Mouse (Mus musculus): Measurements from ENCODE around the gene Npas2. TPM values are rescaled to one million over a fixed set of nuclear protein-coding genes. Genes with fewer than 3 reads are reported as not detected.

The Npas2 gene
- polyA plus RNA-seq, 1 experiment from 2014 or later: 0.17 TPM

DNA sequence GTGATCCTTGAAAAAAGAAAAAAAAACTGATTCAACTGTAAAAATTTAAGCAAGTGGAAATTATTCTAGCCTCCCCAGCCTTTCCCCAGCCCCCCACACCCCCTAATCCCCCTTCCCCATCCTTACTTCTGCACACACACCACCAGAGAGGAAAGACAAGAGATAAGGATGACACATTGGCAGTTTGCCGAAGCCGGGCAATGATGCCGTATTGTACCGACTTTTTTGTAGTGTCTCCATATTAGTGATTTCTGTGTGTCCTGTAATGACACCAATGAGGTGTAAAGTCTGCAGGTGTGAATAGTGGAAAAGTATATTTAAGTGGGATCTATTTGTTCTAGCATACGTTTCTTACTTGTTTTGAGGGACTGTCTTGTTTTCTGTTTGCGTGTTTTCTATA lies 146.6 kb downstream of the Npas2 start:
- H3K36me3 ChIP-seq (ENCODE audit: control insufficient read depth, insufficient read depth, low read length): no peaks in the 10 kb centered on the region
- no peak overlapping the region for H3K4me2 ChIP-seq (ENCODE audit: low read depth)
- no peak overlapping the region for H3K4me3 ChIP-seq (ENCODE audit: low read depth, low read length)
- ATAC-seq (ENCODE audit: insufficient read depth, low FRiP score, low TSS enrichment) (no peak), DNase-seq (ENCODE audit: low spot score) (no peak)
- no peak overlapping the region for H3K27ac ChIP-seq (ENCODE audit: low read depth, low read length)
- H3K9ac ChIP-seq (ENCODE audit: low read length): no peak overlapping the region
- no peaks in the 10 kb centered on the region for H3K27me3 ChIP-seq (ENCODE audit: control insufficient read depth, insufficient read depth, low read length)
- WGBS: 90% methylated on average over 6 of the region's 6 CpGs
- H3K9me3 ChIP-seq (ENCODE audit: control insufficient read depth, low read length): no peaks in the 10 kb centered on the region
- H3K4me1 ChIP-seq (ENCODE audit: control insufficient read depth, insufficient read depth, low read length): no peaks in the 10 kb centered on the region

DNA sequence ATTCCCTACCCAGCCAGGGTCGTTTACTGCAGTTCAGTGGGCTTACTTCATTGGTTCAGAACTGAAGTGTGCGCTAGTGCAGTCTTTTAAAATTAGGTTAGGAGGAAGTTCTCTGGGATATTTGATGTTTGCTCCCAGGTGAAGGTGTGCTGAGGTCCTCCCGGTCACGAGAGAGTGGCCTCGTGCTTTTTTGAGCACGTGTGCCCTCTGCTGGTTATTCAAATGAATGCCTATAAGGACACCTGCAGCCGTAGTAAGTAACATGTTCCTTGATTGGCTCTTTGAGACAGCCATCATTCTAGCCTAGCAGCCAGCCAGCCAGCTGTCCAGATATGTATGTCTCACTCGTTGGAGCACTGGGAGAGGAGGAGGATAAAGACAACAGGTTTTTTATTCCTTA lies 147.1 kb downstream of the Npas2 start:
- Histone ChIP-seq H3K9ac (ENCODE audit: low read length) (no peak overlapping the region), H3K36me3 (ENCODE audit: control insufficient read depth, insufficient read depth, low read length) (no peaks in the 10 kb centered on the region), H3K27ac (ENCODE audit: low read depth, low read length) (no peak overlapping the region), H3K4me1 (ENCODE audit: control insufficient read depth, insufficient read depth, low read length) (no peaks in the 10 kb centered on the region), H3K4me3 (ENCODE audit: low read depth, low read length) (no peak overlapping the region), H3K4me2 (ENCODE audit: low read depth) (no peak overlapping the region), H3K9me3 (ENCODE audit: control insufficient read depth, low read length) (no peaks in the 10 kb centered on the region), H3K27me3 (ENCODE audit: control insufficient read depth, insufficient read depth, low read length) (no peaks in the 10 kb centered on the region)
- ATAC-seq (ENCODE audit: insufficient read depth, low FRiP score, low TSS enrichment): no peak
- 27% methylated on average over 8 of the region's 8 CpGs for WGBS
- DNase-seq (ENCODE audit: low spot score): peak; percentile 47

DNA sequence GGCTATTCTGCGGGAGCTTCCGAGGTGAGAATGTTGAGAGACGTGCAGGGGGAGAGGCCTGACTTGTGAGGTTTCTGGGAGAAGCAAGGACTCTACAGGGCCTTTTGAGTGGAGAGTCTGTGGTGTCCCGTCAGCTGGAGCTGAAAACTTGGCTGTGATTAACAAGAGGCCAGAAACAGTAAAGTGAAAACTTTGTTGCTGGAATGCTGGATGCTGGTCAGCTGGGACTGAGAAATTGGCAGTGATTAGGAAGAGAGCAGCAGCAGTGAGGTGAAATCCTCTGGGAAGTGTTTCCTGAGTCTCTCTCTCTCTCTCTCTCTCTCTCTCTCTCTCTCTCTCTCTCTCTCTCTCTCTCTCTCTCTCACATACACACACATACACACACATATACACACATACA lies 148.3 kb downstream of the Npas2 start:
- Histone ChIP-seq H3K4me1 (ENCODE audit: control insufficient read depth, insufficient read depth, low read length) (no peaks in the 10 kb centered on the region), H3K4me2 (ENCODE audit: low read depth) (no peak overlapping the region), H3K27me3 (ENCODE audit: control insufficient read depth, insufficient read depth, low read length) (no peaks in the 10 kb centered on the region), H3K27ac (ENCODE audit: low read depth, low read length) (no peak overlapping the region), H3K9ac (ENCODE audit: low read length) (no peak overlapping the region), H3K36me3 (ENCODE audit: control insufficient read depth, insufficient read depth, low read length) (no peaks in the 10 kb centered on the region), H3K9me3 (ENCODE audit: control insufficient read depth, low read length) (no peaks in the 10 kb centered on the region), H3K4me3 (ENCODE audit: low read depth, low read length) (no peak overlapping the region)
- ATAC-seq (ENCODE audit: insufficient read depth, low FRiP score, low TSS enrichment) (no peak), DNase-seq (ENCODE audit: low spot score) (no peak)
- 82% methylated on average over 4 of the region's 4 CpGs for WGBS

DNA sequence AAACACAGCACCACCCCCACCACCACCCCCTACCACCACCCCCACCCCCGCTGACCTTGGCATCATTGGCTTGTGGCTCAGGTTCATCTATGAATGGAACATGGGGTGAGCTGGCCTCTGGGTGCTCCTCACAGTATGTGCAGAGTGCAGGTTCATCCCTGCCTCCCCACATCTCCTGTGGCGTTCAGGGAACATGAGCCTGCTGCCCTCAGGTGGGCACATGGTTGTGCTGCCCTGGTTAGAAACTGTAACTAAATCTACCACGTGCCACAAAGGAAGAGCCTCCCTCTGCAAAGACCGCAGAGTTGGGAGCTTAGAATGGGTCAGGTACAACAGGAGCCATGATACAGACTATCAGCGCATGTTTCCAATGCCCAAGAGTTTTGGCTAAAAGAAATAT lies 149.7 kb downstream of the Npas2 start:
- no peak overlapping the region for H3K4me3 ChIP-seq (ENCODE audit: low read depth, low read length)
- H3K4me1 ChIP-seq (ENCODE audit: control insufficient read depth, insufficient read depth, low read length): no peaks in the 10 kb centered on the region
- 85% methylated on average over 5 of the region's 5 CpGs for WGBS
- no peaks in the 10 kb centered on the region for H3K9me3 ChIP-seq (ENCODE audit: control insufficient read depth, low read length)
- no peak for ATAC-seq (ENCODE audit: insufficient read depth, low FRiP score, low TSS enrichment)
- no peaks in the 10 kb centered on the region for H3K36me3 ChIP-seq (ENCODE audit: control insufficient read depth, insufficient read depth, low read length)
- no peak overlapping the region for H3K27ac ChIP-seq (ENCODE audit: low read depth, low read length)
- H3K27me3 ChIP-seq (ENCODE audit: control insufficient read depth, insufficient read depth, low read length): no peaks in the 10 kb centered on the region
- no peak overlapping the region for H3K4me2 ChIP-seq (ENCODE audit: low read depth)
- H3K9ac ChIP-seq (ENCODE audit: low read length): no peak overlapping the region
- no peak for DNase-seq (ENCODE audit: low spot score)

DNA sequence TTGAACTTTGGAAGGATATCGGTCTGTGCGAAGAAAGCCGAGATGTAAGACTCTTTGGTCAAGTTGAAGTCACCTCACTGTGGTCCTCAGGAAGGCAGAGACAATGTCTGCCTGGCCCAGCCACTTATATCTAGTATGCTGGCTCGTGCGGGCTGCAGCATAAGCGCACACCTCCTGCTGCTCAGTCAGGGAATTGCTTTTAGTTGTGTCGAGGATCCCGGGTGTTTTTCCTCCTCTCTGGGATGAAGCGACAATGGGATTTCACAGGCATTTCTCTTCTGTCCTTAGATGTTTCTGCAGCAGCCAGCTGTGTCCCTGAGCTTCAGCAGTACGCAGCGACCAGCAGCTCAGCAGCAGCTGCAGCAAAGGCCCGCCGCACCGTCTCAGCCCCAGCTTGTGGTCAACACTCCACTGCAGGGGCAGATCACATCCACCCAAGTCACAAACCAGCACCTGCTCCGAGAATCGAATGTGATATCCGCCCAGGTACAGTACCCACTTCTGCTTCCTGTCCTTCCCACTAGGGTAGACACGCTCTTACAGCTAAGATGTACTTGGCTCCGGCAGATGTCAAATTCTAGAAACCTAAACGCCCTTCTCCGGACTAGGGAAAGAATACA lies 151.6 kb downstream of the Npas2 start:
- no peak overlapping the region for H3K9ac ChIP-seq (ENCODE audit: low read length)
- H3K4me3 ChIP-seq (ENCODE audit: low read depth, low read length): no peak overlapping the region
- no peak overlapping the region for H3K4me2 ChIP-seq (ENCODE audit: low read depth)
- WGBS: 64% methylated on average over 21 of the region's 21 CpGs
- no peaks in the 10 kb centered on the region for H3K9me3 ChIP-seq (ENCODE audit: control insufficient read depth, low read length)
- H3K27me3 ChIP-seq (ENCODE audit: control insufficient read depth, insufficient read depth, low read length): no peaks in the 10 kb centered on the region
- no peaks in the 10 kb centered on the region for H3K4me1 ChIP-seq (ENCODE audit: control insufficient read depth, insufficient read depth, low read length)
- ATAC-seq (ENCODE audit: insufficient read depth, low FRiP score, low TSS enrichment) (no peak), DNase-seq (ENCODE audit: low spot score) (no peak)
- H3K27ac ChIP-seq (ENCODE audit: low read depth, low read length): no peak overlapping the region
- no peaks in the 10 kb centered on the region for H3K36me3 ChIP-seq (ENCODE audit: control insufficient read depth, insufficient read depth, low read length)

DNA sequence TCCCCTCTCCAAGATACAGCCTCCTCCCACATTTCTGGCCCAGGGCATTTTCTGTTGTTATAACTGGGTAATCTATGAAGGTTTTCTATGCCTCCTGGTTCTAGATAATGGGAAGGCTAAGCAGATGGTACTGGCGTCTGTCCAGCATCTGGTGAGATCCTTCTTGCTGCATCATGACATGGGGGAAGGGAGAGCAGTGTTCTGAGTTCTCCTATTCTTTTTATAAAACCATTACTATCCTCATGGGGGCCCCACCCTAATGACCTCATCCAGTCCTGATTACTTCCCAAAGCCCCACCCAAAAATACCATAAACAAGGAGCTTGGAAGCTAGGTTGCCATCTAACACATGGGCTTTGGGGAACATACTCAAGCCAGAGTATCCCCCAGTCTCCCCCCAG lies 155.5 kb downstream of the Npas2 start:
- ATAC-seq (ENCODE audit: insufficient read depth, low FRiP score, low TSS enrichment) (no peak), DNase-seq (ENCODE audit: low spot score) (no peak)
- no peak overlapping the region for H3K4me2 ChIP-seq (ENCODE audit: low read depth)
- H3K27ac ChIP-seq (ENCODE audit: low read depth, low read length): no peak overlapping the region
- no peaks in the 10 kb centered on the region for H3K4me1 ChIP-seq (ENCODE audit: control insufficient read depth, insufficient read depth, low read length)
- no peak overlapping the region for H3K4me3 ChIP-seq (ENCODE audit: low read depth, low read length)
- H3K9me3 ChIP-seq (ENCODE audit: control insufficient read depth, low read length): no peaks in the 10 kb centered on the region
- no peak overlapping the region for H3K9ac ChIP-seq (ENCODE audit: low read length)
- H3K36me3 ChIP-seq (ENCODE audit: control insufficient read depth, insufficient read depth, low read length): no peaks in the 10 kb centered on the region
- 79% methylated on average over 1 of the region's 1 CpGs for WGBS
- no peaks in the 10 kb centered on the region for H3K27me3 ChIP-seq (ENCODE audit: control insufficient read depth, insufficient read depth, low read length)

DNA sequence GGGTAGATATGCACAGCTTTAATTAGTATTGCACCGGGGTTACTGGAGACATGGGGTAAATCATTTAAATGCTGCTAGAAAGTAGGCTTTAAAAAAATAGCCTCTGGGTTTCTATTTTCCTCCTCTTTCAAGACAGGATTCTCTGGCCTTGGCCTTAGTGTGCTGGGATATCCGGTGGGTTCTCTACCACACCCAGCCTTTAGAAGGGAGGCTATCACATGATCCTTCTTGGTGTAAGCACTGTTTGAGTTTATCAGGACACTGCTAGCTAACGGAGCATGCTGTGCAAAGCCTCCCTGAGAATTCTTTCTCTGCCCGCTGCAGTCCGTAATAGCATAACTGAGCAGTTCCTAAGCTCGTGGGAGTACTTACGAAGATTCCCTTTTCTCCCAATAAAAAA lies 155.9 kb downstream of the Npas2 start:
- 89% methylated on average over 7 of the region's 7 CpGs for WGBS
- no peak overlapping the region for H3K4me3 ChIP-seq (ENCODE audit: low read depth, low read length)
- no peak for DNase-seq (ENCODE audit: low spot score)
- ATAC-seq (ENCODE audit: insufficient read depth, low FRiP score, low TSS enrichment): no peak
- H3K9me3 ChIP-seq (ENCODE audit: control insufficient read depth, low read length): no peaks in the 10 kb centered on the region
- H3K27ac ChIP-seq (ENCODE audit: low read depth, low read length): no peak overlapping the region
- H3K4me1 ChIP-seq (ENCODE audit: control insufficient read depth, insufficient read depth, low read length): no peaks in the 10 kb centered on the region
- H3K9ac ChIP-seq (ENCODE audit: low read length): no peak overlapping the region
- H3K4me2 ChIP-seq (ENCODE audit: low read depth): no peak overlapping the region
- no peaks in the 10 kb centered on the region for H3K27me3 ChIP-seq (ENCODE audit: control insufficient read depth, insufficient read depth, low read length)
- no peaks in the 10 kb centered on the region for H3K36me3 ChIP-seq (ENCODE audit: control insufficient read depth, insufficient read depth, low read length)

DNA sequence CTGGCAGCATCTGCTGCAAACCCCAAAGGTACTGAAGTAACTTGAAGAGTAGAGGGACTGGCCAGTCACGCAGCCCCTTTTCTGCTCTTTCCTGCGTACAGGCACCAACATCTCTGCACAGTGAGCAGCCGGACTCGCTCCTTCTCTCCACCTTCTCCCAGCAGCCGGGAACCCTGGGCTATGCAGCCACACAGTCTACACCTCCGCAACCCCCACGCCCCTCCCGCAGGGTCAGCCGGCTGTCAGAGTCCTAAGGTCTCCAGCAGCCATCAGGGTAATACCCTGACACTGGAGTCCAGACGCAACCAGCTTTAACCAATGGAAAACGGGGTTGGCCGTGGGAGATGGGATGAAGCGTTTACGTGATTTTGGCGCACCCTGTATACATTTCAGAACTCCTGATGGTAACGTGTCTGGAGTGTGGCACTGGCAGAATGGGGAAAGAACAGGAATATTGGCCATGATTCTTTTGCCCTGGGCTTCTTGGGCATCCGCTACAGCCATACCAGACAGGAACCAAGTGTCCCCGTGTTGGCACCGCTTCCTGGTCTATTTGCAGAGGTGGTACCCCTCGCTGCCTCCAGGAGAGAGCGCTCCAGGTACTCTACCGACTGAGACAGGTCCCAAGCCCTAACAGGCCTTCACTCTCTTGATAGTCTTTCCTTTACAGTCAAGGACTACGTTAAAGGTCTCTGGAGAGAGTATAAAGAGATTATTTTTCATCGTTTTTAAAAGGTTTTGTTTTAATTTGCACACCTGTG lies 168.4 kb downstream of the Npas2 start:
- WGBS: 32% methylated on average over 24 of the region's 24 CpGs
- Histone ChIP-seq H3K36me3 (ENCODE audit: control insufficient read depth, insufficient read depth, low read length) (no peaks in the 10 kb centered on the region), H3K27me3 (ENCODE audit: control insufficient read depth, insufficient read depth, low read length) (no peaks in the 10 kb centered on the region), H3K4me3 (ENCODE audit: low read depth, low read length) (no peak overlapping the region), H3K27ac (ENCODE audit: low read depth, low read length) (no peak overlapping the region), H3K9ac (ENCODE audit: low read length) (no peak overlapping the region), H3K9me3 (ENCODE audit: control insufficient read depth, low read length) (no peaks in the 10 kb centered on the region), H3K4me2 (ENCODE audit: low read depth) (peak overlapping the region; percentile 28), H3K4me1 (ENCODE audit: control insufficient read depth, insufficient read depth, low read length) (no peaks in the 10 kb centered on the region; the same call in 1 of the 2 replicates)
- DNase-seq (ENCODE audit: low spot score) (no peak), ATAC-seq (ENCODE audit: insufficient read depth, low FRiP score, low TSS enrichment) (no peak)

DNA sequence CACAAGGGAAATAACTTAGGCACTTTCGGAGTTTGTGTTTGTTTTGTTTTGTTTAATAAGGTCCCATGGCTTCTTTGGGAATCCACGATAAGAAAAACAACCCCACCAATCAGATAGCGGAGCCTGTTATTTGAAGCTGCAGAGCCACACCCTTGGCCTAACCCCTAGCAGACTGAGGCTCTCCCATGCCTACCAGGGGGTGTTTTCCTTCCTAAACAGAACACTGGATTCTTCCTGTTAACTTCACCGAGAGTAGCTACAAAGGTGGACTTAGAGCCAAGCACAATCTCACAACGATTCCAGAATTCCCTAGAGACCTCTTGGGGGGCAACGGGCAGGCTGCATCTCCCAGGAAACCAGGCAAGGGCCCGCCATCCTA lies 169.0 kb downstream of the Npas2 start:
- H3K4me1 ChIP-seq (ENCODE audit: control insufficient read depth, insufficient read depth, low read length): no peaks in the 10 kb centered on the region; the same call in 1 of the 2 replicates

More for the DNA sequence above, 169.0 kb downstream of the Npas2 start:
- ATAC-seq (ENCODE audit: insufficient read depth, low FRiP score, low TSS enrichment) (no peak), DNase-seq (ENCODE audit: low spot score) (no peak)
- 57% methylated on average over 7 of the region's 7 CpGs for WGBS
- H3K4me2 ChIP-seq (ENCODE audit: low read depth): no peak overlapping the region
- H3K36me3 ChIP-seq (ENCODE audit: control insufficient read depth, insufficient read depth, low read length): no peaks in the 10 kb centered on the region
- no peak overlapping the region for H3K4me3 ChIP-seq (ENCODE audit: low read depth, low read length)
- H3K27ac ChIP-seq (ENCODE audit: low read depth, low read length): no peak overlapping the region
- H3K27me3 ChIP-seq (ENCODE audit: control insufficient read depth, insufficient read depth, low read length): no peaks in the 10 kb centered on the region
- no peak overlapping the region for H3K9ac ChIP-seq (ENCODE audit: low read length)
- no peaks in the 10 kb centered on the region for H3K9me3 ChIP-seq (ENCODE audit: control insufficient read depth, low read length)

All from neural tube, embryonic 11.5 days (tissue).